Mouse (Mus musculus): ENCODE measurements at regions not wholly inside any gene's neighbourhood (a gene's known extent, or its start where the extent isn't known, plus 50 kb on each side); places are given as distances from the start of the nearest gene placed in this dataset.

- TF ChIP-seq CTCF (IDR thresholded peaks at IDR 0.05; ENCODE audit: low read depth, low read length) (no peak), POLR2A (IDR thresholded peaks at IDR 0.05; ENCODE audit: insufficient read depth, low read length) (no peak)
Observed at GRCm38 (mm10) chr8:79476012-79476411, 76.7 kb upstream of the Smad1 start.
